Mouse (Mus musculus) stomach, postnatal 0 days (tissue): ENCODE results near the gene Fsd1. TPM values are rescaled to one million over a fixed set of nuclear protein-coding genes. Genes with fewer than 3 reads are reported as not detected.

ENCODE experiments used
- ATAC-seq: fragments of 200-750 bp; cut with Nextera tagmentation; 2 replicates; pipeline ENCODE4 v1.8.0; 2017; ENCODE audit not compliant: low FRiP score, low TSS enrichment
- DNase-seq: peaks from one replicate; pipeline ENCODE4 v3.0.0-alpha.2; 2016; ENCODE audit warnings: low spot score
- H3K27ac ChIP-seq: fragments of 300-500 bp; sonication (generic); replicated peaks from 2 replicates; pipeline ENCODE4 v1.5.1; 2014; ENCODE audit warnings: mild to moderate bottlenecking, control low read depth
- H3K27me3 ChIP-seq: fragments of 300-500 bp; sonication (generic); 2 replicates; pipeline ENCODE4 v1.6.1; 2014; ENCODE audit warnings: low read length; ENCODE audit not compliant: control insufficient read depth, insufficient read depth
- H3K36me3 ChIP-seq: fragments of 300-500 bp; sonication (generic); 2 replicates; pipeline ENCODE4 v1.6.1; 2014; ENCODE audit warnings: low read length, mixed read lengths; ENCODE audit not compliant: control insufficient read depth, insufficient read depth
- H3K4me1 ChIP-seq: fragments of 300-500 bp; sonication (generic); replicated peaks from 2 replicates; pipeline ENCODE4 v1.6.1; 2014; ENCODE audit warnings: antibody characterized with exemption; ENCODE audit not compliant: control insufficient read depth, insufficient read depth
- H3K4me2 ChIP-seq: fragments of 300-500 bp; sonication (generic); replicated peaks from 2 replicates; pipeline ENCODE4 v1.6.1; 2014; ENCODE audit warnings: low read depth, mild to moderate bottlenecking, control low read depth, moderate library complexity
- H3K4me3 ChIP-seq: fragments of 300-500 bp; sonication (generic); 2 replicates; pipeline ENCODE4 v1.5.1; 2014; ENCODE audit warnings: low read depth, low read length, control low read depth
- H3K9ac ChIP-seq: fragments of 300-500 bp; sonication (generic); 2 replicates; pipeline ENCODE4 v1.6.1; 2014; ENCODE audit warnings: mild to moderate bottlenecking, low read length, control low read depth, mixed read lengths
- H3K9me3 ChIP-seq: fragments of 300-500 bp; sonication (generic); 2 replicates; pipeline ENCODE4 v1.6.1; 2016; ENCODE audit warnings: low read length; ENCODE audit not compliant: control insufficient read depth
- CTCF ChIP-seq: IDR thresholded peaks from 2 replicates; pipeline ENCODE4 v1.5.1; 2016; ENCODE audit warnings: antibody characterized with exemption, low read depth, mild to moderate bottlenecking, moderate library complexity
- EP300 ChIP-seq: optimal IDR thresholded peaks from 2 replicates; pipeline ENCODE3; 2016; ENCODE audit warnings: antibody characterized with exemption
- whole genome bisulfite sequencing: fragments of 180-500 bp; shearing (Covaris S2); extraction: QIAGEN DNeasy Blood & Tissue Kit; methylation state at CpG from one replicate; pipeline ENCODE4 v1.1.7; 2014; 5-methylcytosine and 5-hydroxymethylcytosine counted together
- polyA plus RNA-seq: library from polyadenylated mRNA; unstranded; fragments of >200 nt; fragmentation: Nextera tagmentation; extraction: Ambion mirVana; gene quantifications from 2 replicates; pipeline ENCODE4 v1.2.1, GENCODE M21; 2015

The Fsd1 gene
- polyA plus RNA-seq, 1 experiment from 2014 or later, result 3.5 TPM

GRCm38 (mm10) chr17:56009088-56009961, 23.0 kb downstream of the Fsd1 start:
- Histone ChIP-seq H3K9ac (peak overlapping the region; percentile 74), H3K27me3 (0 out of 2 replicates have a peak, but pooled peaks cover 2% of the 10 kb centered on the region), H3K27ac (peak overlapping the region; percentile 89), H3K9me3 (no peaks in the 10 kb centered on the region), H3K4me3 (peak overlapping the region; percentile 80), H3K4me2 (peak overlapping the region; percentile 100), H3K4me1 (peaks cover 4% of the 10 kb centered on the region; the same call in 1 of the 2 replicates), H3K36me3 (peaks cover 4% of the 10 kb centered on the region; the same call in 1 of the 2 replicates)
- 1% methylated on average over 62 of the region's 62 CpGs for WGBS
- peak; percentile 89 for ATAC-seq
- peak; percentile 92 for DNase-seq
- TF ChIP-seq EP300, result no peak
- TF ChIP-seq CTCF, result peak; percentile 62

- peaks cover 5% of the 10 kb centered on the region for H3K36me3 ChIP-seq
- ATAC-seq (no peak), DNase-seq (no peak)
- H3K9ac ChIP-seq, result peak overlapping the region; percentile 74
- peaks cover 4% of the 10 kb centered on the region; the same call in 1 of the 2 replicates for H3K4me1 ChIP-seq
- 34% methylated on average over 2 of the region's 2 CpGs for WGBS
- peak overlapping the region; percentile 80 for H3K4me3 ChIP-seq
- no peaks in the 10 kb centered on the region for H3K9me3 ChIP-seq
- H3K27me3 ChIP-seq, result 0 out of 2 replicates have a peak, but pooled peaks cover 2% of the 10 kb centered on the region
- peak overlapping the region; percentile 100 for H3K4me2 ChIP-seq
- no peak overlapping the region for H3K27ac ChIP-seq
- TF ChIP-seq CTCF (no peak), EP300 (no peak)
Observed at GRCm38 (mm10) chr17:56009962-56010240, 23.6 kb downstream of the Fsd1 start.

GRCm38 (mm10) chr17:56010255-56010654, 23.9 kb downstream of the Fsd1 start:
- H3K9me3 ChIP-seq, result no peaks in the 10 kb centered on the region
- no peak for DNase-seq
- no peak for ATAC-seq
- H3K4me1 ChIP-seq, result peaks cover 4% of the 10 kb centered on the region; the same call in 1 of the 2 replicates
- WGBS, result 67% methylated on average over 14 of the region's 14 CpGs
- no peak overlapping the region for H3K4me3 ChIP-seq
- peaks cover 8% of the 10 kb centered on the region for H3K36me3 ChIP-seq
- H3K4me2 ChIP-seq, result peak overlapping the region; percentile 100
- H3K27ac ChIP-seq, result no peak overlapping the region
- peak overlapping the region; percentile 74; the same call in 1 of the 2 replicates for H3K9ac ChIP-seq
- H3K27me3 ChIP-seq, result 0 out of 2 replicates have a peak, but pooled peaks cover 2% of the 10 kb centered on the region
- TF ChIP-seq CTCF, result no peak
- TF ChIP-seq EP300, result no peak

GRCm38 (mm10) chr17:56010681-56011080, 24.4 kb downstream of the Fsd1 start:
- H3K4me1 ChIP-seq, result peaks cover 4% of the 10 kb centered on the region; the same call in 1 of the 2 replicates
- no peak overlapping the region for H3K27ac ChIP-seq
- H3K36me3 ChIP-seq, result peaks cover 13% of the 10 kb centered on the region
- no peak overlapping the region for H3K4me3 ChIP-seq
- H3K4me2 ChIP-seq, result peak overlapping the region; percentile 100
- no peaks in the 10 kb centered on the region for H3K9me3 ChIP-seq
- ATAC-seq, result no peak
- DNase-seq, result peak; percentile 80
- WGBS, result 13% methylated on average over 9 of the region's 9 CpGs
- H3K9ac ChIP-seq, result peak overlapping the region; percentile 74; the same call in 1 of the 2 replicates
- TF ChIP-seq EP300 (no peak), CTCF (peak; percentile 96)
- 0 out of 2 replicates have a peak, but pooled peaks cover under 1% of the 10 kb centered on the region for H3K27me3 ChIP-seq

GRCm38 (mm10) chr17:56011441-56011840, 25.1 kb downstream of the Fsd1 start:
- DNase-seq (no peak), ATAC-seq (no peak)
- Histone ChIP-seq H3K9me3 (no peaks in the 10 kb centered on the region), H3K27ac (no peak overlapping the region), H3K4me3 (no peak overlapping the region), H3K9ac (no peak overlapping the region), H3K27me3 (no peaks in the 10 kb centered on the region), H3K4me2 (no peak overlapping the region), H3K4me1 (peaks cover 4% of the 10 kb centered on the region; the same call in 1 of the 2 replicates), H3K36me3 (peaks cover 20% of the 10 kb centered on the region)
- 87% methylated on average over 7 of the region's 7 CpGs for WGBS
- TF ChIP-seq CTCF, result no peak
- no peak for TF ChIP-seq EP300

GRCm38 (mm10) chr17:56015293-56015692, 29.0 kb downstream of the Fsd1 start:
- Histone ChIP-seq H3K9ac (no peak overlapping the region), H3K36me3 (peaks cover 40% of the 10 kb centered on the region), H3K4me1 (peaks cover 2% of the 10 kb centered on the region; the same call in 1 of the 2 replicates), H3K9me3 (no peaks in the 10 kb centered on the region), H3K4me2 (no peak overlapping the region), H3K27me3 (no peaks in the 10 kb centered on the region), H3K4me3 (no peak overlapping the region), H3K27ac (no peak overlapping the region)
- no peak for TF ChIP-seq CTCF
- TF ChIP-seq EP300, result no peak
- ATAC-seq (no peak), DNase-seq (no peak)
- WGBS, result 92% methylated on average over 9 of the region's 9 CpGs
